Mouse (Mus musculus) heart, postnatal 0 days (tissue): ENCODE data around the gene Zfp148. TPM values are rescaled to one million over a fixed set of nuclear protein-coding genes. Genes with fewer than 3 reads are reported as not detected.
A peak's percentile ranks its signal among the peaks of the same experiment; 100 is the strongest.
"Not testable (repeated sequence)": the region's sequence is repeated elsewhere in the genome, so short reads cannot be mapped to it uniquely, and the experiment has no call there.

Source experiments
- ATAC-seq: fragments of 200-750 bp; cut with Nextera tagmentation; 2 replicates; pipeline ENCODE4 v1.8.0; 2017; ENCODE audit warnings: low read depth, moderate number of reproducible peaks, moderate library complexity; ENCODE audit not compliant: insufficient read depth
- DNase-seq: peaks from one replicate; pipeline ENCODE4 v3.0.0-alpha.2; 2016; ENCODE audit warnings: low spot score
- H3K27ac ChIP-seq: fragments of 300-500 bp; sonication (generic); 2 replicates; pipeline ENCODE4 v1.5.1; 2014; ENCODE audit warnings: low read depth, mild to moderate bottlenecking
- H3K27me3 ChIP-seq: fragments of 300-500 bp; sonication (generic); 2 replicates; pipeline ENCODE4 v1.6.1; 2014; ENCODE audit warnings: low read length, mixed read lengths; ENCODE audit not compliant: control insufficient read depth, insufficient read depth
- H3K36me3 ChIP-seq: fragments of 300-500 bp; sonication (generic); replicated peaks from 2 replicates; pipeline ENCODE4 v1.6.1; 2014; ENCODE audit warnings: low read length, mixed read lengths; ENCODE audit not compliant: control insufficient read depth, insufficient read depth
- H3K4me1 ChIP-seq: fragments of 300-500 bp; sonication (generic); 2 replicates; pipeline ENCODE4 v1.6.1; 2014; ENCODE audit warnings: antibody characterized with exemption; ENCODE audit not compliant: control insufficient read depth, insufficient read depth
- H3K4me2 ChIP-seq: fragments of 300-500 bp; sonication (generic); 2 replicates; pipeline ENCODE4 v1.6.1; 2014; ENCODE audit warnings: low read depth, mild to moderate bottlenecking, low read length, moderate library complexity
- H3K4me3 ChIP-seq: fragments of 300-500 bp; sonication (generic); 2 replicates; pipeline ENCODE4 v1.5.1; 2014; ENCODE audit warnings: low read depth, low read length
- H3K9ac ChIP-seq: fragments of 300-500 bp; sonication (generic); replicated peaks from 2 replicates; pipeline ENCODE4 v1.6.1; 2014; ENCODE audit warnings: low read depth, low read length, mixed read lengths
- H3K9me3 ChIP-seq: fragments of 300-500 bp; sonication (generic); replicated peaks from 2 replicates; pipeline ENCODE4 v1.6.1; 2016; ENCODE audit warnings: low read length; ENCODE audit not compliant: control insufficient read depth
- CTCF ChIP-seq: IDR thresholded peaks from 2 replicates; pipeline ENCODE4 v1.5.1; 2016; ENCODE audit warnings: antibody characterized with exemption, control low read depth, low read depth
- EP300 ChIP-seq: IDR thresholded peaks from 2 replicates; pipeline ENCODE4 v1.6.1; 2016; ENCODE audit warnings: antibody characterized with exemption, low read depth
- WGBS: fragments of 180-500 bp; shearing (Covaris S2); extraction: QIAGEN DNeasy Blood & Tissue Kit; methylation state at CpG from one replicate; pipeline ENCODE4 v1.1.7; 2014; 5-methylcytosine and 5-hydroxymethylcytosine counted together
- polyA plus RNA-seq: library from polyadenylated mRNA; unstranded; fragments of >200 nt; fragmentation: Nextera tagmentation; extraction: Ambion mirVana; gene quantifications from 2 replicates; pipeline ENCODE4 v1.2.1, GENCODE M21; 2015
- total RNA-seq: library from RNA; depleted of rRNA; stranded (reverse); fragments of >200 nt; gene quantifications from 2 replicates; pipeline ENCODE4 v1.2.3, GENCODE M21; 2014; ENCODE audit warnings: low replicate concordance; rRNA removed

The Zfp148 gene
- total RNA-seq (20.7 and 21.8 TPM in 2 replicates), polyA plus RNA-seq (30.0 and 30.3 TPM in 2 replicates)

DNA sequence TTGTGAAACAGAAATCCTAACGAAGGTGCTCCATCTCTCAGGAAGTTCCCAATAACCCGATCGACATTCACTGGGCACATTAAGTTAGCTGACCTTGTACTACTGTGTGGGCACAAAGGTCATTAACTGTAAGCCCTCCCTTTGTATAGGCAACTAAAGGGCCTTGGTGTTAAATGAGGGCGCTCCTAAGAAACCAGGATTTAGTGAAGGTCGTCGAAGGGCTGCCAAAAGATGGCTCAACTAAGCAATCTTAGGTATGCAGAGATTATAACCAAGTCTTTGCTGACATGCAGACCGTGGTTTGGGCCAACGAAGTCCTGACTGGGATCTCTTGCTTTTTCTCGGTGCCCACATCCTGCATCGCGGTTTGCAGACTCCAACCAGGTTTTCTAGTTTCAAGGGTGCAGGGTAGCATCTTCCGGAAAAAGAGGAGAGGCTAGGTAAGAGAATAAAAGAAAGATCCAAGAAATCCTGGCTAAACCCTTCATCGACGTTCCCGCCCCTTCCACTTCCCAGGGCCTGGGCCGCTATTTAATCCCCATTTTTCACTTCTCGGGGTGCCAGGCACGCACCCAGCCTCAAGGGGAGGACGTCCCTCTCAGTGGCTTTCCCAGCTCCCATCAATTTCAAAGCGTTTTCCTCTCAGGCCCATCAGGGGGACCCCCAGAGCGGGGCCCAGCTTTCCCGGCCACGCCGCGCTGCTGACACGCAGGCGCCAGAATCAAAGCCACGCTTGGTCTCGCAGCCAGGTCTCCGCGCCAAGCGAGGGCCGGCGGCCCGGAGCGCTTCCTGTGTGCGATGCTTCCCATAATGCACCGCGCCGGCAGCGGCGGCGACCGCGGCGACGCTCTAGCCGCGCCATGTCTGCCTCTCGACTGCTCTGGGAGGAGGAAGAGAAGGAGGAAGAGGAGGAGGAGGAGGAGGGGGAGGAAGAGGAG, at the start of gene Zfp148:
Zfp148 (plus strand) TSS at position 893 of the 938 bp plus-strand sequence.
- peaks cover 14% of the 10 kb centered on the region for H3K4me1 ChIP-seq
- not testable (repeated sequence) for H3K27me3 ChIP-seq, H3K9me3 ChIP-seq, H3K36me3 ChIP-seq
- 4% methylated on average over 45 of the region's 50 CpGs for WGBS
- H3K27ac ChIP-seq = peak within 1 kb of the TSS; percentile 96
- H3K4me3 ChIP-seq = peak within 1 kb of the TSS; percentile 91
- ATAC-seq (peak; percentile 86), DNase-seq (peak; percentile 85)
- peak within 1 kb of the TSS; percentile 75 for H3K4me2 ChIP-seq
- TF ChIP-seq CTCF = peak; percentile 5; the same call in 1 of the 2 replicates
- peak within 1 kb of the TSS; percentile 95 for H3K9ac ChIP-seq

DNA sequence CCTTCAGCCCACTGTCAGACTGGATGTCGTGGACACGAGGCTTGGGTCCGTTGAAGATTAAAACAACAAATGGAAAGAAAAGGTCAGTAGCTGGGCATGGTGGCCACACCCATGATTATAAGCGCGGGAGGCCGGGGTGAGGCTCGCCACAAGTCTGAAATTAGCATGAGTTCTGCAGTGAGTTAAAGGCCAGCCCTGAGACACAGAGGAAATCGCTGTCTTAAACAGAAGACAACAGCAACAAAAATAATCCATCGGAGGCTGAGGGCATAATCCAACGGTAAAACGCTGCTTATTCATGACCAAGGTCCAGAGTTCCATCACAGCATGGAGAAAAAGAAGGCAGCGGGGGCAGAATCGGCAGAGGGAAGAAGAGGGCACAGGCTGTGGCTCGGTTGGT, 47.6 kb upstream of the Zfp148 start:
- ATAC-seq (no peak), DNase-seq (no peak)
- no peak overlapping the region for H3K4me3 ChIP-seq
- no peaks in the 10 kb centered on the region for H3K9me3 ChIP-seq
- 64% methylated on average over 14 of the region's 14 CpGs for WGBS
- H3K9ac ChIP-seq = no peak overlapping the region
- TF ChIP-seq EP300 = no peak
- no peak for TF ChIP-seq CTCF
- H3K27ac ChIP-seq = no peak overlapping the region
- no peaks in the 10 kb centered on the region for H3K36me3 ChIP-seq
- no peaks in the 10 kb centered on the region for H3K27me3 ChIP-seq
- H3K4me1 ChIP-seq = no peaks in the 10 kb centered on the region
- no peak overlapping the region for H3K4me2 ChIP-seq

DNA sequence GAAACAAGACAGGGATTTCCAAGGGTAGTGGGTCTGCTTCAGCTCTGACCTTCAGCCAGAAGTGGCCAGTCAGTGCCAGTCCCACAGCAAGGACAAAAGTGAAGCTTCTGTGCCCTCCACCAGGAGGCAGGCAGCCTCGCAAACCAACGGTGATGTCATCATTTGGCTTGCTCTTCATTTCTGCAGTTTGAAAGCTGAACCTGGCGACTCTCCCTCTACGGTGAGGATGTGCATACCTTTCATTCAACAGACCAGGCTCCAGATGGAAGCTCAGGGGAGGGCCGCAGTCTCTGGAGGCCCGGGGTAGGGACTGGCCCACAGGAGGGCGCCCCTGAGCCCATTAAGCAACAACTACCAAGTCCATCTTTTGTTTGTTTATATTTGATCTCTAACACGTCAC, 43.5 kb upstream of the Zfp148 start:
- Histone ChIP-seq H3K9ac (no peak overlapping the region), H3K4me3 (0 out of 2 replicates have a peak overlapping the region, but pooled peaks have one; percentile 2), H3K4me1 (no peaks in the 10 kb centered on the region), H3K36me3 (no peaks in the 10 kb centered on the region), H3K27me3 (no peaks in the 10 kb centered on the region), H3K9me3 (no peaks in the 10 kb centered on the region), H3K27ac (peak overlapping the region; percentile 71), H3K4me2 (peak overlapping the region; percentile 16)
- WGBS = 6% methylated on average over 8 of the region's 8 CpGs
- peak; percentile 94 for DNase-seq
- peak; percentile 97 for ATAC-seq
- TF ChIP-seq EP300 (0 out of 2 replicates have a peak, but pooled peaks have one; percentile 47), CTCF (peak; percentile 82)

- no peak overlapping the region for H3K27ac ChIP-seq
- 70% methylated on average over 10 of the region's 10 CpGs for WGBS
- H3K4me1 ChIP-seq = no peaks in the 10 kb centered on the region
- H3K9me3 ChIP-seq = no peaks in the 10 kb centered on the region
- H3K9ac ChIP-seq = no peak overlapping the region
- ATAC-seq (no peak), DNase-seq (no peak)
- TF ChIP-seq CTCF (no peak), EP300 (no peak)
- peak overlapping the region; percentile 16 for H3K4me2 ChIP-seq
- H3K36me3 ChIP-seq = no peaks in the 10 kb centered on the region
- no peaks in the 10 kb centered on the region for H3K27me3 ChIP-seq
- 0 out of 2 replicates have a peak overlapping the region, but pooled peaks have one; percentile 2 for H3K4me3 ChIP-seq
Observed at GRCm38 (mm10) chr16:33337681-33338080, 43.0 kb upstream of the Zfp148 start.

DNA sequence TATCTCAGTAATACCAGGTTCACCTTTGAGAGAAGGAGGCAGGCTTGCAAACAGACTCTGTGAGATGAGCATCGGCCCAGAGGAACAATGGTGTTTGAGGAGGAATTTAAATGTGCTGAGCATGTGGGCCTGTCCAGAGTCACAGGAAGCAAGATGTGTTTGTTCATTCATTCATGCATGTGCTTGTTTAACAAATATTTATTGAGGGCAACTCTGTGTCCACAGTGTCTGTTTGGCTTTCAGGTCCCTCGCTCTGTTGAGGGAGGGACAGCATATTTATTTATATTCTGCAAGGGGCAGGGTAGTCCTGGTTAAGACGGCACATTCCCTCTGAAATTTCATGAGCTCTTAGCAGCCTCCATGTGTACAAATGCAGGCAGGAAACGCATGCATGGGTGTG, 42.1 kb upstream of the Zfp148 start:
- no peaks in the 10 kb centered on the region for H3K9me3 ChIP-seq
- ATAC-seq (no peak), DNase-seq (no peak)
- H3K27ac ChIP-seq = no peak overlapping the region
- no peaks in the 10 kb centered on the region for H3K27me3 ChIP-seq
- H3K4me3 ChIP-seq = no peak overlapping the region
- H3K9ac ChIP-seq = no peak overlapping the region
- H3K4me1 ChIP-seq = no peaks in the 10 kb centered on the region
- no peak overlapping the region for H3K4me2 ChIP-seq
- H3K36me3 ChIP-seq = no peaks in the 10 kb centered on the region
- 71% methylated on average over 4 of the region's 4 CpGs for WGBS
- no peak for TF ChIP-seq EP300
- TF ChIP-seq CTCF = no peak
